Mouse (Mus musculus): ENCODE data around the gene Zfp235. TPM values are rescaled to one million over a fixed set of nuclear protein-coding genes. Genes with fewer than 3 reads are reported as not detected.
A peak's percentile ranks its signal among the peaks of the same experiment; 100 is the strongest.

The Zfp235 gene
- polyA plus RNA-seq, 2 experiments, result 16.7 to 17.5 TPM

GRCm38 (mm10) chr7:24133425-24133995 is 459 bp upstream of the Zfp235 start:
- Histone ChIP-seq H3K9ac (ENCODE audit: low read depth, low read length, severe bottlenecking) (peak overlapping the region; percentile 75), H3K27ac (replicated peaks; ENCODE audit: low read depth, low read length) (no peak overlapping the region), H3K4me3 (replicated peaks; ENCODE audit: low read length) (peak overlapping the region; percentile 65), H3K4me2 (replicated peaks; ENCODE audit: low read depth, low read length, severe bottlenecking) (peak overlapping the region; percentile 70), H3K27me3 (ENCODE audit: control insufficient read depth, insufficient read depth, low read length) (no peaks in the 10 kb centered on the region), H3K9me3 (ENCODE audit: control insufficient read depth, low read length) (no peaks in the 10 kb centered on the region), H3K36me3 (ENCODE audit: control insufficient read depth, insufficient read depth, low read length) (peaks cover 21% of the 10 kb centered on the region), H3K4me1 (ENCODE audit: control insufficient read depth, insufficient read depth, low read length) (peaks cover 9% of the 10 kb centered on the region; the same call in 1 of the 2 replicates)
- ATAC-seq (ENCODE audit: low FRiP score, low read depth) (peak; percentile 39), DNase-seq (ENCODE audit: low spot score) (no peak)
- no peak for TF ChIP-seq POLR2A (IDR thresholded peaks at IDR 0.05; ENCODE audit: borderline replicate concordance, extremely low read depth, insufficient read depth, insufficient read length)
- WGBS, result 17% methylated on average over 6 of the region's 6 CpGs

- WGBS, result 92% methylated on average over 6 of the region's 6 CpGs
- Histone ChIP-seq H3K27ac (replicated peaks; ENCODE audit: low read depth, low read length) (no peak overlapping the region), H3K27me3 (ENCODE audit: control insufficient read depth, insufficient read depth, low read length) (no peaks in the 10 kb centered on the region), H3K4me2 (replicated peaks; ENCODE audit: low read depth, low read length, severe bottlenecking) (no peak overlapping the region), H3K4me1 (ENCODE audit: control insufficient read depth, insufficient read depth, low read length) (no peaks in the 10 kb centered on the region), H3K9ac (ENCODE audit: low read depth, low read length, severe bottlenecking) (no peak overlapping the region), H3K36me3 (ENCODE audit: control insufficient read depth, insufficient read depth, low read length) (peaks cover 34% of the 10 kb centered on the region), H3K4me3 (replicated peaks; ENCODE audit: low read length) (no peak overlapping the region), H3K9me3 (ENCODE audit: control insufficient read depth, low read length) (no peaks in the 10 kb centered on the region)
- ATAC-seq (ENCODE audit: low FRiP score, low read depth) (no peak), DNase-seq (ENCODE audit: low spot score) (no peak)
- no peak for TF ChIP-seq POLR2A (IDR thresholded peaks at IDR 0.05; ENCODE audit: borderline replicate concordance, extremely low read depth, insufficient read depth, insufficient read length)
Measured at GRCm38 (mm10) chr7:24142566-24142965, 8.6 kb downstream of the Zfp235 start.

- H3K4me1 ChIP-seq (ENCODE audit: control insufficient read depth, insufficient read depth, low read length), result no peaks in the 10 kb centered on the region
- no peak for TF ChIP-seq POLR2A (IDR thresholded peaks at IDR 0.05; ENCODE audit: borderline replicate concordance, extremely low read depth, insufficient read depth, insufficient read length)
- 19% methylated on average over 1 of the region's 1 CpGs for WGBS
- H3K4me2 ChIP-seq (replicated peaks; ENCODE audit: low read depth, low read length, severe bottlenecking), result no peak overlapping the region
- H3K9me3 ChIP-seq (ENCODE audit: control insufficient read depth, low read length), result no peaks in the 10 kb centered on the region
- no peak for ATAC-seq (ENCODE audit: low FRiP score, low read depth)
- H3K27me3 ChIP-seq (ENCODE audit: control insufficient read depth, insufficient read depth, low read length), result no peaks in the 10 kb centered on the region
- no peak for DNase-seq (ENCODE audit: low spot score)
- no peak overlapping the region for H3K9ac ChIP-seq (ENCODE audit: low read depth, low read length, severe bottlenecking)
- H3K36me3 ChIP-seq (ENCODE audit: control insufficient read depth, insufficient read depth, low read length), result no peaks in the 10 kb centered on the region
- no peak overlapping the region for H3K4me3 ChIP-seq (replicated peaks; ENCODE audit: low read length)
- no peak overlapping the region for H3K27ac ChIP-seq (replicated peaks; ENCODE audit: low read depth, low read length)
Measured at GRCm38 (mm10) chr7:24153272-24153671, 19.3 kb downstream of the Zfp235 start.

DNA sequence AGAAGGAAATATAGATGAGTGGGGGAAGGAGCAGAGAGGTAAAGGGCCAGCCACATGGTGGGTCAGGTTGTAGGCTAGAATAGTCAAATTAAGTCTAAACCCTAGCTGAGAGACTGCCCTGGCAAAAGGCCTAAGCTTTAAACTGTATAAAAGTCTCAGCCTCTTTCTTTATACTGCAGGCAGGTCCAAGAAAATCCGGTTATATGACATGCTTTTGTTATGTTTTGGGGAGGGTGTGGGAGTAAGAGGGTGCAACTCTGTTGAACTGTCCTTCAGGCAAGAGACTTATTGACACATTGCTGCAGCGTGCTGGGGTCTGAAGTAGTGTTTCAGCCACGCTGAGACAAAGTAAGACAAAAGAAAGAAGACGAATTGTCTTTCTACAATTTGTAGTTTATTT is 38.2 kb downstream of the Zfp235 start:
- 69% methylated on average over 4 of the region's 4 CpGs for WGBS
- H3K9ac ChIP-seq (ENCODE audit: low read depth, low read length, severe bottlenecking), result no peak overlapping the region
- H3K27me3 ChIP-seq (ENCODE audit: control insufficient read depth, insufficient read depth, low read length), result no peaks in the 10 kb centered on the region
- no peak overlapping the region for H3K4me3 ChIP-seq (replicated peaks; ENCODE audit: low read length)
- H3K4me2 ChIP-seq (replicated peaks; ENCODE audit: low read depth, low read length, severe bottlenecking), result no peak overlapping the region
- no peak for TF ChIP-seq POLR2A (IDR thresholded peaks at IDR 0.05; ENCODE audit: borderline replicate concordance, extremely low read depth, insufficient read depth, insufficient read length)
- H3K9me3 ChIP-seq (ENCODE audit: control insufficient read depth, low read length), result no peaks in the 10 kb centered on the region
- no peaks in the 10 kb centered on the region for H3K36me3 ChIP-seq (ENCODE audit: control insufficient read depth, insufficient read depth, low read length)
- ATAC-seq (ENCODE audit: low FRiP score, low read depth), result no peak
- no peaks in the 10 kb centered on the region for H3K4me1 ChIP-seq (ENCODE audit: control insufficient read depth, insufficient read depth, low read length)
- DNase-seq (ENCODE audit: low spot score), result no peak
- H3K27ac ChIP-seq (replicated peaks; ENCODE audit: low read depth, low read length), result no peak overlapping the region

- peak within 1 kb of the TSS; percentile 69 for H3K9ac ChIP-seq (ENCODE audit: low read depth, low read length, severe bottlenecking)
- no peaks in the 10 kb centered on the region for H3K9me3 ChIP-seq (ENCODE audit: control insufficient read depth, low read length)
- no peaks in the 10 kb centered on the region for H3K27me3 ChIP-seq (ENCODE audit: control insufficient read depth, insufficient read depth, low read length)
- no peaks in the 10 kb centered on the region for H3K4me1 ChIP-seq (ENCODE audit: control insufficient read depth, insufficient read depth, low read length)
- no peak within 1 kb of the TSS; the same call in 1 of the 2 replicates for H3K27ac ChIP-seq (replicated peaks; ENCODE audit: low read depth, low read length)
- no peaks in the 10 kb centered on the region for H3K36me3 ChIP-seq (ENCODE audit: control insufficient read depth, insufficient read depth, low read length)
- ATAC-seq (ENCODE audit: low FRiP score, low read depth), result peak; percentile 95
- H3K4me2 ChIP-seq (replicated peaks; ENCODE audit: low read depth, low read length, severe bottlenecking), result peak within 1 kb of the TSS; percentile 49
- H3K4me3 ChIP-seq (replicated peaks; ENCODE audit: low read length), result peak within 1 kb of the TSS; percentile 57
- peak; percentile 91 for DNase-seq (ENCODE audit: low spot score)
- TF ChIP-seq POLR2A (IDR thresholded peaks at IDR 0.05; ENCODE audit: borderline replicate concordance, extremely low read depth, insufficient read depth, insufficient read length), result 0 out of 2 replicates have a peak, but pooled peaks have one; percentile 29
- WGBS, result 12% methylated on average over 23 of the region's 23 CpGs
Measured at GRCm38 (mm10) chr7:24174618-24175336, 40.8 kb downstream of the Zfp235 start, which contains the start of gene Zfp114. Gene Zfp114, plus strand, starts transcription at chr7:24175060.
